Mouse (Mus musculus) layer of hippocampus, adult 11-12 months (tissue): ENCODE measurements around the gene Olfr517.

Source experiments
- DNase-seq: peaks from one replicate; pipeline ENCODE4 v3.0.0; 2022; ENCODE audit warnings: low spot score

The Olfr517 gene

GRCm38 (mm10) chr7:108872279-108872678 is at the start of gene Olfr517:
Gene Olfr517 (minus strand): TSS chr7:108872379.
- DNase-seq: no peak

DNA sequence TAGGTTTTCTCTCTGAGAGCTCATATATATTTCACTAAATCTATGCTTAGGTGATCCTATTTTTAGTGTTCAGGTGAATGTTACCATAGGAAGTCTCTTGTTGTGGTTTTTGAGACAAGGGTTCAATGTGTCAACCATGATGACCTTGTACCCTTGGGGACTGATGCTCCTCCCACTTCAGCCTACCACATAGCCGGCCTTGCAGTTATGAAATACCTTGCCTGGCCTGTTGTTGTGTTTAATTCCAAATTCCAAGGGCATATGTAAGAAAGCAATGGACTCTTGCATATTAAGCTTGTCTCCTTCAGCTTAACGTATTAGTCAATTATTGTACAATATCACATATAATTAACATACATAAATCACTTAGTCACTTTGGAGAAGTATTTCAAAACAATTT is 31.8 kb upstream of the Olfr517 start:
- no peak for DNase-seq

GRCm38 (mm10) chr7:108894320-108894719 is 22.1 kb upstream of the Olfr517 start, which contains the start of gene Olfr519:
Gene Olfr519 (minus strand): TSS chr7:108894420.
- no peak for DNase-seq

DNA sequence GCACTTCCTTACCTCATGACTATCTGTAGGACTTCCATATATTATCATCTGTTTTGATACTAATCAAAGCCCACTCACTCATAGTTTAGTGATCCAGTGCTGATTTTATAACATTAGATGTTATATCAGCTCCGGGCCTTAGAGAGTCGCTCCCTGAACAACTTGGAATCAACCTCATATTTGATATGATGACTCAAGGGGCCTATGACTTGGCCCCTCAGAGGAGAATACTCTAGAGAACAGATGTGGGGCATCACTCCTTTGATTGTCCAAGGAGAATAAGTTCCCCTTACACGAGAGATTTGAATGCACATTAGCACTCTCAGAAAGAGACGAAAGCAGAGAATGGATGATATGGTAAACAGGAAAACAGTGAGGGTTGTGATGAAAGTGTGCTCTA is 12.7 kb upstream of the Olfr517 start, which contains the start of gene Olfr518:
TSS of gene Olfr518 (minus strand) at position 101 of the 400 bp plus-strand sequence.
- DNase-seq: no peak

GRCm38 (mm10) chr7:108850429-108850828 is 21.8 kb downstream of the Olfr517 start, which contains the start of gene Olfr516:
Gene Olfr516 (minus strand): TSS chr7:108850529.
- no peak for DNase-seq

- DNase-seq: no peak
These were observed 46.3 kb downstream of the Olfr517 start, which contains the start of gene Olfr514 for GRCm38 (mm10) chr7:108825897-108826296. Gene Olfr514 (minus strand): TSS chr7:108825997.
